Mouse (Mus musculus) hindbrain, embryonic 10.5 days (tissue): ENCODE results near the gene Fuk. TPM values are rescaled to one million over a fixed set of nuclear protein-coding genes. Genes with fewer than 3 reads are reported as not detected.
A peak's percentile ranks its signal among the peaks of the same experiment; 100 is the strongest.
"Not testable (repeated sequence)": the region's sequence is repeated elsewhere in the genome, so short reads cannot be mapped to it uniquely, and the experiment has no call there.

Source experiments
- DNase-seq: peaks from one replicate; pipeline ENCODE4 v3.0.0-alpha.2; 2017; ENCODE audit warnings: low spot score
- H3K27ac ChIP-seq: fragments of 300-500 bp; sonication (generic); 2 replicates; pipeline ENCODE4 v1.5.1; 2016; ENCODE audit warnings: mild to moderate bottlenecking, moderate library complexity
- H3K27me3 ChIP-seq: fragments of 300-500 bp; sonication (generic); 2 replicates; pipeline ENCODE4 v1.6.1; 2016; ENCODE audit warnings: mild to moderate bottlenecking; ENCODE audit not compliant: poor library complexity, insufficient read depth, severe bottlenecking
- H3K36me3 ChIP-seq: fragments of 300-500 bp; sonication (generic); 2 replicates; pipeline ENCODE4 v1.6.1; 2016; ENCODE audit warnings: mild to moderate bottlenecking, moderate library complexity
- H3K4me1 ChIP-seq: fragments of 300-500 bp; sonication (generic); replicated peaks from 2 replicates; pipeline ENCODE4 v1.6.1; 2016; ENCODE audit warnings: mild to moderate bottlenecking
- H3K4me3 ChIP-seq: fragments of 300-500 bp; sonication (generic); 2 replicates; pipeline ENCODE4 v1.5.1; 2016; ENCODE audit warnings: mild to moderate bottlenecking, moderate library complexity
- H3K9me3 ChIP-seq: fragments of 300-500 bp; sonication (generic); 2 replicates; pipeline ENCODE4 v1.6.1; 2016; ENCODE audit warnings: mild to moderate bottlenecking, moderate library complexity
- WGBS: fragments of 180-500 bp; shearing (Covaris S2); methylation state at CpG from one replicate; pipeline ENCODE4 v1.1.7; 2016; 5-methylcytosine and 5-hydroxymethylcytosine counted together
- polyA plus RNA-seq: library from polyadenylated mRNA; unstranded; fragments of >200 nt; fragmentation: Nextera tagmentation; extraction: Ambion mirVana; gene quantifications from 2 replicates; pipeline ENCODE4 v1.2.1, GENCODE M21; 2016

Gene Fuk
- polyA plus RNA-seq, 1 experiment from 2014 or later: 11.3 TPM

GRCm38 (mm10) chr8:110911576-110912570 is 9.6 kb upstream of the Fuk start:
- no peaks in the 10 kb centered on the region for H3K27me3 ChIP-seq
- WGBS: 85% methylated on average over 15 of the region's 15 CpGs
- no peak for DNase-seq
- no peak overlapping the region for H3K27ac ChIP-seq
- H3K9me3 ChIP-seq: no peaks in the 10 kb centered on the region
- H3K36me3 ChIP-seq: no peaks in the 10 kb centered on the region
- H3K4me1 ChIP-seq: no peaks in the 10 kb centered on the region
- H3K4me3 ChIP-seq: no peak overlapping the region

GRCm38 (mm10) chr8:110909850-110910249 is 7.6 kb upstream of the Fuk start:
- not testable (repeated sequence) for H3K27ac ChIP-seq, H3K4me3 ChIP-seq, H3K9me3 ChIP-seq, H3K4me1 ChIP-seq, H3K36me3 ChIP-seq, DNase-seq, H3K27me3 ChIP-seq

DNA sequence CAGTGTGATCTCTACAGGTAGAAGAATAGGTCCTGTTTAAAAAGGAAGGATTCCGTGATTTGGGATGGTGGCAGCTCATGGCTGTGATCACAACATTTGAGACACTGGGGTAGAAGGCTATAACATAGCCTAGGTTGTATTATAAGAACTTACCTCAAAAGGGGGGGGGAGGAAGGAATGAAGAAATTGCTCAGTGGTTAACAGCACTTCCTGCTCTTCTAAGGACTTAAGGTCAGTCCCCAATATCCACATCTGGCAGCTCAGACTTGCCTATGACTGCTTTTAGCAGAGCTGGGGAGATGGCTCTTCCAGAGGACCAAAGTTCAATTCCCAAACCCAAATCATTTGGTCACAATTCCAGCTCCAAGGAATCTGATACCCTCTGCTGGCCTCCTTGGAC is 4.4 kb upstream of the Fuk start:
- H3K27ac ChIP-seq: no peak overlapping the region
- H3K27me3 ChIP-seq: no peaks in the 10 kb centered on the region
- no peaks in the 10 kb centered on the region for H3K9me3 ChIP-seq
- no peak for DNase-seq
- no peaks in the 10 kb centered on the region for H3K36me3 ChIP-seq
- 90% methylated on average over 1 of the region's 1 CpGs for WGBS
- H3K4me3 ChIP-seq: no peak overlapping the region
- H3K4me1 ChIP-seq: peaks cover 7% of the 10 kb centered on the region

DNA sequence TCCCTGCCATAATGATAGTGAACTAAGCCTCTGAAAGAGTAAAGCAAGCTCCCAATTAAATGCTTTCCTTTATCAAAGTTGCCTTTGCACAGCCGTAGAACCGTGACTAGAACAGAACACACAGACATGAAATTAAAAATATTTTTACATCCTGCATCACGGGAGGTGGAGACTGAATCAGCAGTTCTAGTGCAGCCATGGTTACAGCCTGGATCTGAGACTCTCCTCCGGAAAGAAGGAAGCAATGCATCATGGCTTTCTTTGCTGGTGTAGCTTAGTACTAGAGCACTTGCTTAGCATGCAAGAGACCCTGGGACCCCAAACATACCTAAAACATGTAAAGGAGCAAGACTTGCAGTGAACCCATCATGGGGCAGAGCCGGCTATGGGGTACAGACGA is 3.1 kb upstream of the Fuk start:
- H3K4me1 ChIP-seq: peaks cover 15% of the 10 kb centered on the region
- no peak overlapping the region for H3K27ac ChIP-seq
- 86% methylated on average over 6 of the region's 6 CpGs for WGBS
- no peaks in the 10 kb centered on the region for H3K27me3 ChIP-seq
- DNase-seq: no peak
- no peaks in the 10 kb centered on the region for H3K9me3 ChIP-seq
- H3K36me3 ChIP-seq: no peaks in the 10 kb centered on the region
- no peak overlapping the region for H3K4me3 ChIP-seq

GRCm38 (mm10) chr8:110902579-110902965 is 284 bp upstream of the Fuk start:
- H3K36me3 ChIP-seq: peaks cover 19% of the 10 kb centered on the region
- no peak overlapping the region; the same call in 1 of the 2 replicates for H3K27ac ChIP-seq
- 61% methylated on average over 2 of the region's 2 CpGs for WGBS
- H3K4me3 ChIP-seq: peak overlapping the region; percentile 85
- DNase-seq: no peak
- H3K27me3 ChIP-seq: no peaks in the 10 kb centered on the region
- no peaks in the 10 kb centered on the region for H3K9me3 ChIP-seq
- H3K4me1 ChIP-seq: peaks cover 15% of the 10 kb centered on the region

DNA sequence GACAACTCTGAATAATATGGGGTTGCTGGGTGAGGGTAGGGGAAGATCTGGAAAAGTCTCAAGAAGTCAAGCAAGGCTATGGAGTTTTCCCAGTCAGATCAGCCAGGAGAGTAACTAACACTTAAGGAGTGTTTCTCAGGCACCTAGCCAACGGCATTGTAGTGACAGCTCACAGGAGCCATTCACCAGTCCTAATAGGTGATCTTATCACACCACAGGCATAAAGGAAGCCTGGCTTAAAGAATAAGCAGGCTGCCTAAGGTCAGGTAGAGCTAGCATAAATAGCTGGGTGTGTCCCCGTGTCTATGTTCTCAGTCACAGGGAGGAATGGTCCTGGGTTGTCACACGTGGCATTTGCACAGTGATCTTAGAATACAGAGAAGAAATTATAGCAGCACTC is 1.2 kb downstream of the Fuk start:
- DNase-seq: no peak
- Histone ChIP-seq H3K4me3 (no peak overlapping the region; the same call in 1 of the 2 replicates), H3K27me3 (no peaks in the 10 kb centered on the region), H3K9me3 (no peaks in the 10 kb centered on the region), H3K4me1 (peaks cover 15% of the 10 kb centered on the region), H3K36me3 (peaks cover 20% of the 10 kb centered on the region), H3K27ac (no peak overlapping the region)
- WGBS: 84% methylated on average over 3 of the region's 3 CpGs

GRCm38 (mm10) chr8:110897495-110897894 is 4.8 kb downstream of the Fuk start:
- DNase-seq: no peak

GRCm38 (mm10) chr8:110895812-110896211 is 6.5 kb downstream of the Fuk start:
- WGBS: 94% methylated on average over 13 of the region's 13 CpGs
- Histone ChIP-seq H3K27ac (no peak overlapping the region), H3K36me3 (peaks cover 55% of the 10 kb centered on the region), H3K27me3 (no peaks in the 10 kb centered on the region), H3K9me3 (no peaks in the 10 kb centered on the region), H3K4me1 (0 out of 2 replicates have a peak, but pooled peaks cover 2% of the 10 kb centered on the region), H3K4me3 (no peak overlapping the region)
- DNase-seq: no peak

More at GRCm38 (mm10) chr8:110897495-110897894, 4.8 kb downstream of the Fuk start:
- H3K27ac ChIP-seq: no peak overlapping the region
- H3K36me3 ChIP-seq: peaks cover 50% of the 10 kb centered on the region
- WGBS: 91% methylated on average over 6 of the region's 6 CpGs
- H3K4me3 ChIP-seq: no peak overlapping the region
- no peaks in the 10 kb centered on the region for H3K27me3 ChIP-seq
- H3K4me1 ChIP-seq: peaks cover 15% of the 10 kb centered on the region
- no peaks in the 10 kb centered on the region for H3K9me3 ChIP-seq

DNA sequence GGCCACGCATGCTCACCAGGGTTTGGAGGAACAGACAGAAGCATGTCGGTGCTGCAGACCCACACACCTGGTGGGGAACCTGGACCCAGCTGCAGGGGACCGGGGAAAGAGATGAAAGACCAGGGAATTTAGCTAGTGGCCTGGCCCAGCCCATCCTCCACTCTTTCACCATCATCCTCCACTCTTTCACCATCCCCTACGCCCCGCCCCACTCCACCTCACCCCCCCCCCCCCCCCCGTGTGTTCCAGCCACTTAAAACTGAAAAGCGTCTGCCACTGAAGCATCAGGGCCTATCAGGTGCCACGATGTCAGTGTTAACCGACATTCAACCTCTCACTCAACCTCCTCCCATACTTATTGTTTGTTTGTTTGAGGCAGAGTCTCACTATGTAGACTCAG is 7.0 kb downstream of the Fuk start:
- Histone ChIP-seq H3K4me3 (no peak overlapping the region), H3K27ac (no peak overlapping the region), H3K4me1 (peaks cover under 1% of the 10 kb centered on the region), H3K36me3 (peaks cover 59% of the 10 kb centered on the region), H3K27me3 (no peaks in the 10 kb centered on the region), H3K9me3 (no peaks in the 10 kb centered on the region)
- DNase-seq: no peak
- WGBS: 84% methylated on average over 9 of the region's 9 CpGs

DNA sequence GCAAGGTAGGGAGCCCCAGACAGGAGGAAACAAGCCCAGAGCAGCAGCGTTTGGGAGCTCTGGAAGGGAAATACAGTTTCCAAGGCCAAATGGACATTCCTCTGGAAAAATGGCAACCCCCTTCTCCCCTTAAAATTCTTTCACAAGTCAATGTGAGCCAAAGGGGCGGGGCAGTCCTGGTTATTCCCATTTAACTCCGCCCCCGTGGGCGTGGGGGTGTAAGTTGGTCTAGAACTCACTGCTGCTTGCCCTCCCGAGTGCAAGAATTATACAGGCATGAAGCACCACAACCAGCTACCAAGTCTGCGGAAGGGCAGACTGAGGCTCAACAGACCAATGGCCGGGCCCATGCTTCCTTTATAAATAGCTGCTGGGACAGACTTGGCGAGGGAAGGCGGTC is 7.4 kb downstream of the Fuk start:
- DNase-seq: no peak
- Histone ChIP-seq H3K9me3 (no peaks in the 10 kb centered on the region), H3K4me3 (no peak overlapping the region), H3K27me3 (no peaks in the 10 kb centered on the region), H3K4me1 (peaks cover 5% of the 10 kb centered on the region), H3K27ac (no peak overlapping the region), H3K36me3 (peaks cover 63% of the 10 kb centered on the region)
- WGBS: 84% methylated on average over 10 of the region's 10 CpGs

DNA sequence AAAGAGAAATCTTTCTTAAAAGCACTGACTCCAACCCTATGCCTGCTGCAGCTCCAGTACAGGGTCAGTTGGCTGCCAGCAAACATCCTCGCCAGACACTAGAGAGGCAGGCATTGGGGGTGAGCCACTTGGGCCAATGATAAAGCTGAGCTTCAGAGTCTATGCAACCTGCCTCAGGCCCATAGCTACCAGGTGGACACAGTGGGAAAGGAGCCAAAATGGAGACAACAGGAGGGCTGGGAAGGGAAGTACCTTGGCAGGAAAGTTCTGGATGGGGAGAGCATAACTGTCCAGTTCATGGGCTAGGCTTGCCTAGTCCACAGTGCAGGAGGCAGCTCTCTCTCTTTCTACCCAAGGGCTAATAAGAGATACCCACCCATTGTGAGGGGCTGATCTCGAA is 9.4 kb downstream of the Fuk start:
- no peak overlapping the region for H3K27ac ChIP-seq
- no peaks in the 10 kb centered on the region for H3K27me3 ChIP-seq
- 90% methylated on average over 2 of the region's 2 CpGs for WGBS
- no peaks in the 10 kb centered on the region for H3K9me3 ChIP-seq
- no peak for DNase-seq
- H3K4me3 ChIP-seq: no peak overlapping the region
- H3K36me3 ChIP-seq: peaks cover 64% of the 10 kb centered on the region
- H3K4me1 ChIP-seq: peaks cover 9% of the 10 kb centered on the region

DNA sequence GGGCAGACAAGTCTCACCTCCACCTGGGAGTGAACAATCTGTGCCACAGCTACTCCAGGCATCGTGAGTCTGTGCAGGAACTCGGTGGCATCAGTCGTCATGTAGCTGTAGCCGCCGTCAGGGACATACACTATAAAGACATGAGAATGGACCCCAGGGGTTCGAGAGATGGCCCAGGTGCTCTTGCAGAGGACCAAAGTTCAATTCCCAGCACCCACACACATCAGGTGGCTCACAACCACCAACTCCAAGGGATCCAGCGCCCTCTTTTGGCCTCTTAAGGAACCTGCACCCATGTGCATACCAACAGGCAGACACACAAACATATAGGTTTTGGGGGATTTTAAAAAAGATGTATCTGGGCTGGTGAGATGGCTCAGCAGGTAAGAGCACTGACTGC is 10.2 kb downstream of the Fuk start:
- no peak for DNase-seq
- peaks cover 69% of the 10 kb centered on the region for H3K36me3 ChIP-seq
- peaks cover 9% of the 10 kb centered on the region for H3K4me1 ChIP-seq
- H3K4me3 ChIP-seq: no peak overlapping the region
- H3K27ac ChIP-seq: no peak overlapping the region
- H3K9me3 ChIP-seq: no peaks in the 10 kb centered on the region
- no peaks in the 10 kb centered on the region for H3K27me3 ChIP-seq
- 88% methylated on average over 7 of the region's 7 CpGs for WGBS

DNA sequence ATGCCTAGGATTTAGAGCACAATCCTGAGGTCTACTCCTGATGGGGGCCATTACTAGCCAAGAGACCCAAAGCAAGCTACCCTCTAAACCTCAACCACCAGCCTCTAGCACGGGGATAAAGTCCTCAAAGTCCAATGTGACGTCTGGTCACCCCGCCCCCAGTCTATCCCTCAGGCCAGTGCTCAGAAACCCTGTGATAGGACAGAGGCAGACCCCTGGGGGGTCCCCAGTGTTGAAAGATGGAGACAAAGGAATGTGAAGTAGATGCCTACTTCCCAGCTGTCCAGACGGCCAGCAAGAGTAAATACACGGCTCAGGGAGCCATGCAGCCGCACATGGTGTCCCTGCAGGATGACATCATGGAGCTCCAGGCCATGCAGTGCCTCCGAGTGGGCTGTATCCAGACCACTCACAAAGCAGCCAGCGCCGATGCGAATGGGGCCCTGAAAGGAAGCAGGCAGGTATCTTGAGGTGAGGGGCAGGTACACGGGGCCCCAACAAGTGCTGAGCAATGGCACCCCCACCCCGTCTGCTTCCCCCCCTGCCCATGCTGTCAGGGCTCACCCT is 12.3 kb downstream of the Fuk start:
- H3K36me3 ChIP-seq: peaks cover 83% of the 10 kb centered on the region
- WGBS: 66% methylated on average over 12 of the region's 12 CpGs

More for the DNA sequence above, 12.3 kb downstream of the Fuk start:
- Histone ChIP-seq H3K4me1 (peaks cover 9% of the 10 kb centered on the region), H3K27ac (0 out of 2 replicates have a peak overlapping the region, but pooled peaks have one; percentile 3), H3K9me3 (no peaks in the 10 kb centered on the region), H3K27me3 (no peaks in the 10 kb centered on the region), H3K4me3 (no peak overlapping the region; the same call in 1 of the 2 replicates)
- peak; percentile 36 for DNase-seq
